Mouse (Mus musculus): Measurements from ENCODE around the gene Cxcl12. TPM values are rescaled to one million over a fixed set of nuclear protein-coding genes. Genes with fewer than 3 reads are reported as not detected.

Cxcl12 gene
- polyA plus RNA-seq, 1 experiment from 2014 or later = 59.9 TPM

DNA sequence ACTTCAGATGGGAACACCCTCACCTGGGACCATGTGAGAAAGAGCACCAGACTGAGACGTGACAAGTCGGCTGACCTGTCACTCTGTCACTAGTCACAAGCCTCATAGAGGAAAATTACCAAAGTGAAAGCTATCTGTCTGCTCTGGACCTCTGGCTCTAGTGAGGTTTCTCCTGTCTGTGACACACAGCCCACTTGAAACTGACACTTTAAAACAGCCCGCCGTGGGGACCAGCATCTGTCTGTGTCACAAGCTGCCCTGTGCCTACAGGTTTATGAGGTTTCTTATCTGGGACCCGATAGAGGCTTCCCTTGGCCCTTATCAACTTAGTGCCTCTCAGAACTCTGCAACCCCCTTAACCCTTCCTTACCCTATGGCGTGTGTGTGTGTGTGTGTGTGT is 41.8 kb downstream of the Cxcl12 start:
- WGBS = 81% methylated on average over 6 of the region's 6 CpGs
- no peak for DNase-seq (ENCODE audit: low spot score)
- no peaks in the 10 kb centered on the region for H3K27me3 ChIP-seq (ENCODE audit: low read depth, poor library complexity, severe bottlenecking)

GRCm38 (mm10) chr6:117210536-117210935 is 42.2 kb downstream of the Cxcl12 start:
- no peak for DNase-seq (ENCODE audit: low spot score)
- no peak overlapping the region for H3K4me3 ChIP-seq
- WGBS = 79% methylated on average over 6 of the region's 6 CpGs
- no peaks in the 10 kb centered on the region for H3K4me1 ChIP-seq
- H3K9me3 ChIP-seq (replicated peaks) = no peaks in the 10 kb centered on the region
- H3K36me3 ChIP-seq = no peaks in the 10 kb centered on the region
- no peaks in the 10 kb centered on the region for H3K27me3 ChIP-seq (ENCODE audit: low read depth, poor library complexity, severe bottlenecking)
- no peak overlapping the region for H3K27ac ChIP-seq (replicated peaks)

More for the DNA sequence above, 41.8 kb downstream of the Cxcl12 start:
- H3K9me3 ChIP-seq (replicated peaks) = no peaks in the 10 kb centered on the region
- no peaks in the 10 kb centered on the region for H3K36me3 ChIP-seq
- no peak overlapping the region for H3K4me3 ChIP-seq
- H3K4me1 ChIP-seq = no peaks in the 10 kb centered on the region
- H3K27ac ChIP-seq (replicated peaks) = no peak overlapping the region

DNA sequence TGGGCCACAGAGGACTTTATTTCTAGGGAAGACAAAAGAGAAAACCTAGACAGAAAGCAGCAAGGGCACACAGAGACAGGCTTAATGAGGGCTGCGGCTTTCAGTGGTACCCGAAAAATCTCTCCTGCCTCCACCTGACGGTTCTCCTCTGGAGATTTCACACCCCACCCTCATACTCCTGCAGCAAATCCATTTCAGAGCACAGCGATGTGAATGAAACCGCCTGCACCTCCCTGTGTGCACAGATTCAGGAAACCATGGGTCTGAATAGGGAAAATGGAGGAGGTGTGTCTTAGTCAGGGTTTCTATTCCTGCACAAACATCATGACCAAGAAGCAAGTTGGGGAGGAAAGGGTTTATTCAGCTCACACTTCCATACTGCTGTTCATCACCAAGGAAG is 46.2 kb downstream of the Cxcl12 start:
- no peak overlapping the region for H3K27ac ChIP-seq (replicated peaks)
- H3K4me1 ChIP-seq = no peaks in the 10 kb centered on the region
- no peaks in the 10 kb centered on the region for H3K27me3 ChIP-seq (ENCODE audit: low read depth, poor library complexity, severe bottlenecking)
- H3K36me3 ChIP-seq = no peaks in the 10 kb centered on the region
- no peaks in the 10 kb centered on the region for H3K9me3 ChIP-seq (replicated peaks)
- WGBS = 73% methylated on average over 5 of the region's 5 CpGs
- no peak for DNase-seq (ENCODE audit: low spot score)
- H3K4me3 ChIP-seq = no peak overlapping the region

GRCm38 (mm10) chr6:117218442-117219299 is 50.3 kb downstream of the Cxcl12 start:
- H3K36me3 ChIP-seq = no peaks in the 10 kb centered on the region
- peaks cover 5% of the 10 kb centered on the region; the same call in 1 of the 2 replicates for H3K4me1 ChIP-seq
- no peaks in the 10 kb centered on the region for H3K9me3 ChIP-seq (replicated peaks)
- H3K27me3 ChIP-seq (ENCODE audit: low read depth, poor library complexity, severe bottlenecking) = no peaks in the 10 kb centered on the region
- DNase-seq (ENCODE audit: low spot score) = no peak
- 87% methylated on average over 9 of the region's 9 CpGs for WGBS
- H3K27ac ChIP-seq (replicated peaks) = no peak overlapping the region
- H3K4me3 ChIP-seq = no peak overlapping the region

- WGBS = 73% methylated on average over 3 of the region's 3 CpGs
- no peak for DNase-seq (ENCODE audit: low spot score)
- no peak overlapping the region for H3K27ac ChIP-seq (replicated peaks)
Measured at GRCm38 (mm10) chr6:117219300-117219680, 51.0 kb downstream of the Cxcl12 start.

DNA sequence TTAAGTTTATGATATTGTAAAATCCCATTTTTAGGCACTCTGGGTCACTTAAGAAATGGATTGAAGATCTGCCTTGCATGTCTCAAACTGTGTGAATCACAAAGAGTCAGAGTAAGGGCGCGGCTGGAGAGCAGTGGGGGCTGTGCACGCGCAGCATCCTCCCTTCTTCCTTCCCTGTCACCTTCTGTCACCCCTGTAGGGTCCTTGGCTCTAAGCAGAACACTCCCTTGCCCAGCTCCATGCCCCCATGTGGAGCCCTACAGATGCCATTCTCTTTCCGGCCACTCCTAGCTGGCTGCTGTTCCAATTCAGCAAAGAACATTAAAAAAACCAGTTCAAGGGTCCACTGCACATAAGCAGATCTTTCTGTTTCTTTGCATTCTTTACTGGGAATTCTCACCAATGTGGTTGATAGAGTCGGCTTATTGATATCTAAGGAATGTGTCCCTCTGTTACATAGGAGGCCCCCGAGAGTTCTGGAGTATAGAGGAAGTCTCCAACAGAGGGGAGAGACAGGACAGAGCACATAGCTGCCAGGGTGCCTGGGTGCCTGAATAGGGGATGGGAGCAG is 51.7 kb downstream of the Cxcl12 start:
- no peak for DNase-seq (ENCODE audit: low spot score)
- Histone ChIP-seq H3K36me3 (no peaks in the 10 kb centered on the region), H3K4me3 (no peak overlapping the region), H3K27me3 (ENCODE audit: low read depth, poor library complexity, severe bottlenecking) (no peaks in the 10 kb centered on the region), H3K9me3 (replicated peaks) (no peaks in the 10 kb centered on the region), H3K27ac (replicated peaks) (0 out of 2 replicates have a peak overlapping the region, but pooled peaks have one; percentile 2), H3K4me1 (peaks cover 5% of the 10 kb centered on the region; the same call in 1 of the 2 replicates)
- 83% methylated on average over 7 of the region's 7 CpGs for WGBS

More at GRCm38 (mm10) chr6:117219300-117219680, 51.0 kb downstream of the Cxcl12 start:
- Histone ChIP-seq H3K4me3 (no peak overlapping the region), H3K27me3 (ENCODE audit: low read depth, poor library complexity, severe bottlenecking) (no peaks in the 10 kb centered on the region), H3K4me1 (peaks cover 5% of the 10 kb centered on the region; the same call in 1 of the 2 replicates), H3K9me3 (replicated peaks) (no peaks in the 10 kb centered on the region), H3K36me3 (no peaks in the 10 kb centered on the region)

DNA sequence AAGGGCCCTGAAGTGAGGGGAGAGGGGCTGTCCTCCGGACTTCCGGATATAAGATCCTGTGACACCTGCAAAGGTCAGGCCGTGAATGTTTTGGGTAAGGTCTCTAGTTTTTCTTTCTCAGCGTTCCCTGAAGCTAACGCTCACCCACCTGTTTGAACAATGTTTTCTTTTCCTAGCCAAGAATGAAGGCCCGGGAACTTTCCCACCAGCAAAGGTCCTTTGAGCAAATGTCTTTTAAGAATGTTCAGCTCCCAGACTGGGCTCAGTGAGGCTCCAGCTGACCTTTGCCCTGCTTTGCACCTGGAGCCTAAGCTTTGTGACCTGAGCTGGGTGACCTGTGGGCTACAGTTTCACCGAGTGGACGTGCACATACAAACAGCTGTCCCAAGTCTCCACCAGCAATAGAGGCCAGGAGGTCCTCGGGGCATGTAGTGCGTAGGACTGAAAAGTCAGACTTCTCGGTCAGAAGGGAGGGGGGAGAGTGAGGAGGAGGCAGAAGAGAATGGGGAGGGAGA is 52.6 kb downstream of the Cxcl12 start:
- H3K4me3 ChIP-seq = no peak overlapping the region
- no peaks in the 10 kb centered on the region for H3K36me3 ChIP-seq
- no peak for DNase-seq (ENCODE audit: low spot score)
- no peaks in the 10 kb centered on the region for H3K9me3 ChIP-seq (replicated peaks)
- H3K27me3 ChIP-seq (ENCODE audit: low read depth, poor library complexity, severe bottlenecking) = no peaks in the 10 kb centered on the region
- peaks cover 5% of the 10 kb centered on the region; the same call in 1 of the 2 replicates for H3K4me1 ChIP-seq
- H3K27ac ChIP-seq (replicated peaks) = no peak overlapping the region
- 67% methylated on average over 11 of the region's 11 CpGs for WGBS
